In genomic region chr19:5843781-5844691, GRCm38 (mm10) we compare ENCODE assay signal across 8 mouse cellular contexts. TPM values are rescaled to one million over a fixed set of nuclear protein-coding genes. Genes with fewer than 3 reads are reported as not detected.
A peak's percentile ranks its signal among the peaks of the same experiment; 100 is the strongest.
DNase-seq lines count a peak whose midpoint lies in the region; ATAC-seq lines count a peak whose summit lies in the region.

No protein-coding gene starts in this region.

- H3K36me3 ChIP-seq in limb, embryonic 15.5 days, result no peaks in the 10 kb centered on the region
- no peaks in the 10 kb centered on the region for H3K36me3 ChIP-seq in neural tube, embryonic 14.5 days (ENCODE audit: control insufficient read depth, insufficient read depth, low read length)

- peak overlapping the region; percentile 39 for H3K4me3 ChIP-seq in limb, embryonic 15.5 days
- H3K4me3 ChIP-seq in neural tube, embryonic 14.5 days (ENCODE audit: low read depth, low read length), result no peak overlapping the region

- no peaks in the 10 kb centered on the region for H3K9me3 ChIP-seq in limb, embryonic 15.5 days
- H3K9me3 ChIP-seq in neural tube, embryonic 14.5 days (ENCODE audit: control insufficient read depth, low read length), result no peaks in the 10 kb centered on the region

- ATAC-seq in limb, embryonic 15.5 days (ENCODE audit: insufficient number of reproducible peaks, low FRiP score, low TSS enrichment, low read depth), result no peak
- ATAC-seq in neural tube, embryonic 14.5 days (ENCODE audit: low read depth), result no peak

- peak overlapping the region; percentile 57 for H3K4me2 ChIP-seq in limb, embryonic 15.5 days
- peak overlapping the region; percentile 23 for H3K4me2 ChIP-seq in neural tube, embryonic 14.5 days (ENCODE audit: low read depth, low read length)

- intact Hi-C loops in heart, postnatal 14 days (cut with DNase I), result loop anchor here (2.0 kb wide), 1 partner anchor 21 kb away; no protein-coding TSS in a partner anchor

- DNase-seq in lung, adult 18-20 months, result peak; percentile 64
- DNase-seq in lung, postnatal 10 days, result no peak
- peak; percentile 68 for DNase-seq in cerebellum, adult 9-10 months
- peak; percentile 54 to 57 for DNase-seq in heart, postnatal 14 days
- no peak for DNase-seq in left cerebral cortex, adult 8-10 months (ENCODE audit: low spot score in 2 of 2)
- no peak for DNase-seq in right cerebral cortex, adult 2 months (ENCODE audit: low spot score in 2 of 2)

- WGBS in limb, embryonic 15.5 days, result 76% methylated on average over 30 of the region's 30 CpGs
- WGBS in neural tube, embryonic 14.5 days, result 74% methylated on average over 30 of the region's 30 CpGs

- peaks cover 75% of the 10 kb centered on the region for H3K4me1 ChIP-seq in limb, embryonic 15.5 days
- peaks cover 37% of the 10 kb centered on the region for H3K4me1 ChIP-seq in neural tube, embryonic 14.5 days (ENCODE audit: control insufficient read depth, insufficient read depth, low read length)

- peak overlapping the region; percentile 35 for H3K9ac ChIP-seq in limb, embryonic 15.5 days
- no peak overlapping the region; the same call in 1 of the 2 replicates for H3K9ac ChIP-seq in neural tube, embryonic 14.5 days (replicated peaks; ENCODE audit: low read depth, low read length)

- H3K27ac ChIP-seq in limb, embryonic 15.5 days, result peak overlapping the region; percentile 97
- peak overlapping the region; percentile 23; the same call in 1 of the 2 replicates for H3K27ac ChIP-seq in neural tube, embryonic 14.5 days (ENCODE audit: low read depth, low read length)

- H3K27me3 ChIP-seq in limb, embryonic 15.5 days, result no peaks in the 10 kb centered on the region
- no peaks in the 10 kb centered on the region for H3K27me3 ChIP-seq in neural tube, embryonic 14.5 days (ENCODE audit: control insufficient read depth, insufficient read depth, low read length)

RNA-seq across cellular contexts. Expression of gene Frmd8, which starts 31.0 kb away (rescaled TPM):
- 10 to 100 TPM; 15.6 to 15.8 TPM for total RNA-seq in heart, postnatal 14 days (2021)
- polyA plus RNA-seq in limb, embryonic 15.5 days (2015; fragmentation: Nextera tagmentation; extraction: Ambion mirVana), result 28.4 and 31.3 TPM in 2 replicates
- 9.4 and 12.7 TPM in 2 replicates for polyA plus RNA-seq in neural tube, embryonic 14.5 days (2014; fragmentation: Nextera tagmentation; extraction: Ambion mirVana)
- 10 to 100 TPM; 12.1 to 19.9 (median 13.7) TPM for total RNA-seq in left cerebral cortex, adult 8-10 months (2022)

RNA-seq across cellular contexts. Expression of gene Slc25a45, which starts 33.6 kb away (rescaled TPM):
- 1 to 10 TPM; 3.3 to 4.5 TPM for total RNA-seq in heart, postnatal 14 days (2021)
- polyA plus RNA-seq in limb, embryonic 15.5 days (2015; fragmentation: Nextera tagmentation; extraction: Ambion mirVana), result 3.4 and 5.2 TPM in 2 replicates
- polyA plus RNA-seq in neural tube, embryonic 14.5 days (2014; fragmentation: Nextera tagmentation; extraction: Ambion mirVana), result 0.59 and 1.3 TPM in 2 replicates
- total RNA-seq in left cerebral cortex, adult 8-10 months (2022), result 1 to 10 TPM; 3.2 to 5.1 (median 4.1) TPM

RNA-seq across cellular contexts. Expression of gene Tigd3, which starts 49.9 kb away (rescaled TPM):
- total RNA-seq in heart, postnatal 14 days (2021), result under 1 TPM; 0.79 to 0.93 TPM
- polyA plus RNA-seq in limb, embryonic 15.5 days (2015; fragmentation: Nextera tagmentation; extraction: Ambion mirVana), result 3.1 TPM in 2 replicates
- 11.4 and 12.8 TPM in 2 replicates for polyA plus RNA-seq in neural tube, embryonic 14.5 days (2014; fragmentation: Nextera tagmentation; extraction: Ambion mirVana)
- 1 to 10 TPM; 3.9 to 5.6 (median 5.0) TPM for total RNA-seq in left cerebral cortex, adult 8-10 months (2022)

Comparison
In these comparisons a context has a peak if more than half of its experiments do, and no peak if none do; other contexts are left out.
1. DNase-seq: peak in lung, adult 18-20 months (2 of 2), cerebellum, adult 9-10 months (single experiment) and heart, postnatal 14 days (2 of 2); none in lung, postnatal 10 days (single experiment), left cerebral cortex, adult 8-10 months (0 of 2) and right cerebral cortex, adult 2 months (0 of 2).